Mouse (Mus musculus): ENCODE results near the gene Def8. TPM values are rescaled to one million over a fixed set of nuclear protein-coding genes. Genes with fewer than 3 reads are reported as not detected.

Def8 gene
- 19.9 and 20.9 TPM in 2 replicates for total RNA-seq (2012; rRNA removed)
- 16.8 and 17.9 TPM in 2 replicates for total RNA-seq (2014; rRNA removed)
- 22.4 and 23.3 TPM in 2 replicates for polyA plus RNA-seq (2012; ENCODE audit: insufficient read length, low read depth)

DNA sequence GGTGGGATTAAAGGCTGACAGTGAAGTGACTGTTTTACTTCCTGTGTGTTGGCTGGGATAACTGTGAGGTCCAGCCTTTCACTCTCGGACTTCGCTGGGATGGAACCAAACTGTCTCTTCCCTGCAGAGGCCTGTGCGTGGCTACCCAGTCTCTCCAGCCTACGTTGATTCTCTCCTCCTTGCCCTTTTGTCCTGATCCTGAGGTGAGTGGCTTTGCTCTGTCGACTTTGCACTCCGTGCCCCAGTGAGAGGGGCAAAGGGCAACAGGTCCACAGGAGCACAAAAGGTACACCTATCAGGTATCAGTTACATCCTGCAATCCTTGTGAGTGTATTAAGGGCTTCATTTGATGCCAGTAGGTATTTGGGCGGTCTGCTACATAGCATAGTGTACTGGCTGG, at the start of gene Def8:
Gene Def8, plus strand, starts transcription at position 87 of the 400 bp plus-strand sequence.
- Histone ChIP-seq H3K79me2 (replicated peaks; ENCODE audit: control insufficient read depth, extremely low read depth, insufficient read depth, poor library complexity, severe bottlenecking) (peaks cover 7% of the 10 kb centered on the region), H3K4me1 (ENCODE audit: control insufficient read depth in 1 of 2, insufficient read depth in 2 of 2) (peaks cover 0 to 15% of the 10 kb centered on the region in 2 experiments; a peak in 2 of 4 replicates), H3K9me3 (replicated peaks; ENCODE audit: low read length) (peaks cover 29% of the 10 kb centered on the region), H3K4me2 (ENCODE audit: insufficient read depth, low read depth, poor library complexity, severe bottlenecking) (peak within 1 kb of the TSS; percentile 58), H3K27me3 (replicated peaks) (no peaks in the 10 kb centered on the region), H3K9ac (ENCODE audit: insufficient read depth, low read depth) (no peak within 1 kb of the TSS; the same call in 1 of the 2 replicates), H3K4me3 (replicated peaks in 1 of 3; ENCODE audit: low read depth in 2 of 3, low read length in 2 of 3, poor library complexity in 1 of 3) (no peak within 1 kb of the TSS), H3K36me3 (replicated peaks in 1 of 2; ENCODE audit: control insufficient read depth in 1 of 2, insufficient read depth in 1 of 2, low read length in 1 of 2) (peaks cover 23 to 24% of the 10 kb centered on the region in 2 experiments), H3K27ac (ENCODE audit: insufficient read depth, low read depth) (no peak within 1 kb of the TSS)
- in situ Hi-C loops (cut with MboI; ENCODE audit: low pct_ligation_motif_present, low pct_unique_long_range_greater_than_20kb, low sequenced_read_pairs) (no loop called here), dilution Hi-C loops (cut with MboI; ENCODE audit: extremely low pct_ligation_motif_present, extremely low pct_unique_long_range_greater_than_20kb, low sequenced_read_pairs) (no loop called here)
- TF ChIP-seq CHD2 (IDR thresholded peaks at IDR 0.05; ENCODE audit: low read length): no peak
- TF ChIP-seq BHLHE40 (IDR thresholded peaks at IDR 0.05; ENCODE audit: low read depth, low read length): no peak
- no peak for TF ChIP-seq USF1 (IDR thresholded peaks at IDR 0.05; ENCODE audit: low read depth, low read length)
- no peak for TF ChIP-seq NRF1 (IDR thresholded peaks at IDR 0.05; ENCODE audit: low read depth, low read length)
- no peak for TF ChIP-seq ZMIZ1 (IDR thresholded peaks at IDR 0.05; ENCODE audit: low read depth, low read length)
- no peak for TF ChIP-seq MAZ (IDR thresholded peaks at IDR 0.05; ENCODE audit: low read depth, low read length)
- no peak for TF ChIP-seq TBP (conservative IDR thresholded peaks at IDR 0.05; ENCODE audit: low read depth, low read length)
- TF ChIP-seq E2F4 (IDR thresholded peaks at IDR 0.05; ENCODE audit: insufficient replicate concordance, low read depth, low read length): no peak
- no peak for TF ChIP-seq JUN (IDR thresholded peaks at IDR 0.05; ENCODE audit: insufficient read depth, low read depth, low read length)
- TF ChIP-seq MAX (IDR thresholded peaks at IDR 0.05; ENCODE audit: low read length): no peak
- TF ChIP-seq CHD1 (IDR thresholded peaks at IDR 0.05; ENCODE audit: low read depth, low read length): no peak
- no peak for TF ChIP-seq ELF1 (IDR thresholded peaks at IDR 0.05; ENCODE audit: low read depth, low read length)
- no peak for TF ChIP-seq KAT2A (IDR thresholded peaks at IDR 0.05; ENCODE audit: insufficient replicate concordance, low read length)
- TF ChIP-seq UBTF (IDR thresholded peaks at IDR 0.05; ENCODE audit: low read depth, low read length): no peak
- TF ChIP-seq EP300 (IDR thresholded peaks at IDR 0.05; ENCODE audit: low read length): no peak
- TF ChIP-seq PAX5 (IDR thresholded peaks at IDR 0.05; ENCODE audit: low read length): no peak
- TF ChIP-seq MAFK (IDR thresholded peaks at IDR 0.05; ENCODE audit: insufficient replicate concordance, low read length): no peak
- no peak for DNase-seq (ENCODE audit: extremely low read depth)

DNA sequence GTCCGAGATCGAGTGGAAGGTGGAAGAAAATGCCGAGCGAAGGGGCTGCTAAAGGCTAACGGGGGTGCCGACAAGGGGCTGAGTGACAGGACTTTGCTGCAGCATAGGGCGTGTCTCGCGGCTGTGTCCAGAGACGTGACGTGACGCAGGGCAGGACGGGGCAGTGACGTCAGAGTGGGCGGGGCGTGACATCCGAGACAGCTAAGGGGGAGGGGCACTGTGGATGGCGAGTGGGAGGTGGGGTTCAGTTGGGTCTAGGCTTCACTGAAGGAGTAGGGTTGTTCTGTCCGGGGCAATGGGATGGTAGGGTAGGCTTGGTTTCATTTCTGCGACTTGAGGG, 49.1 kb upstream of the Def8 start:
- in situ Hi-C loops (cut with MboI; ENCODE audit: low pct_ligation_motif_present, low pct_unique_long_range_greater_than_20kb, low sequenced_read_pairs) (no loop called here), dilution Hi-C loops (cut with MboI; ENCODE audit: extremely low pct_ligation_motif_present, extremely low pct_unique_long_range_greater_than_20kb, low sequenced_read_pairs) (no loop called here)
- peak; percentile 91 for DNase-seq (ENCODE audit: extremely low read depth)
- Histone ChIP-seq H3K9me3 (replicated peaks; ENCODE audit: low read length) (no peaks in the 10 kb centered on the region), H3K36me3 (replicated peaks in 1 of 2; ENCODE audit: control insufficient read depth in 1 of 2, insufficient read depth in 1 of 2, low read length in 1 of 2) (peaks cover 16 to 29% of the 10 kb centered on the region in 2 experiments), H3K4me1 (ENCODE audit: control insufficient read depth in 1 of 2, insufficient read depth in 2 of 2) (peaks cover 7 to 30% of the 10 kb centered on the region in 2 experiments; a peak in 3 of 4 replicates), H3K27me3 (replicated peaks) (no peaks in the 10 kb centered on the region), H3K79me2 (replicated peaks; ENCODE audit: control insufficient read depth, extremely low read depth, insufficient read depth, poor library complexity, severe bottlenecking) (peaks cover 33% of the 10 kb centered on the region), H3K4me2 (ENCODE audit: insufficient read depth, low read depth, poor library complexity, severe bottlenecking) (peak overlapping the region; percentile 72), H3K9ac (ENCODE audit: insufficient read depth, low read depth) (peak overlapping the region; percentile 97), H3K4me3 (replicated peaks in 1 of 3; ENCODE audit: low read depth in 2 of 3, low read length in 2 of 3, poor library complexity in 1 of 3) (peak overlapping the region; percentile 86 to 95 (median 94)), H3K27ac (ENCODE audit: insufficient read depth, low read depth) (peak overlapping the region; percentile 83)
- TF ChIP-seq MAX (IDR thresholded peaks at IDR 0.05; ENCODE audit: low read length): no peak
- TF ChIP-seq MAZ (IDR thresholded peaks at IDR 0.05; ENCODE audit: low read depth, low read length): peak; percentile 19; the same call in 1 of the 2 replicates
- TF ChIP-seq ZC3H11A (IDR thresholded peaks at IDR 0.05; ENCODE audit: low read depth, low read length): no peak
- no peak; the same call in none of the 2 replicates for TF ChIP-seq SIN3A (IDR thresholded peaks at IDR 0.05; ENCODE audit: low read length)
- TF ChIP-seq KAT2A (IDR thresholded peaks at IDR 0.05; ENCODE audit: insufficient replicate concordance, low read length): 0 out of 2 replicates have a peak, but pooled peaks have one; percentile 31
- TF ChIP-seq GABPA (IDR thresholded peaks at IDR 0.05; ENCODE audit: insufficient replicate concordance, low read depth, low read length): peak; percentile 32; the same call in 1 of the 2 replicates
- no peak for TF ChIP-seq IRF4 (IDR thresholded peaks at IDR 0.05; ENCODE audit: low read depth, low read length)
- TF ChIP-seq CHD2 (IDR thresholded peaks at IDR 0.05; ENCODE audit: low read length): peak; percentile 76
- TF ChIP-seq MEF2A (IDR thresholded peaks at IDR 0.05; ENCODE audit: borderline replicate concordance, low read depth, low read length): 0 out of 2 replicates have a peak, but pooled peaks have one; percentile 31
